Mouse (Mus musculus) cerebellum, adult 2 months (tissue): ENCODE data around the gene Cnbp.

Source experiments
- CTCF ChIP-seq: fragments of 200-500 bp; IDR thresholded peaks from 2 replicates; pipeline ENCODE4 v1.5.1; 2011; ENCODE audit warnings: low read depth, mild to moderate bottlenecking, control low read depth, low read length, moderate library complexity, borderline replicate concordance; ENCODE audit not compliant: insufficient read depth
- POLR2A ChIP-seq: fragments of 200-500 bp; IDR thresholded peaks from 2 replicates; pipeline ENCODE4 v1.6.1; 2011; ENCODE audit warnings: low read length, control low read depth, borderline replicate concordance; ENCODE audit not compliant: insufficient read depth

- TF ChIP-seq POLR2A: no peak
- TF ChIP-seq CTCF: no peak
Measured at GRCm38 (mm10) chr6:87853446-87853845, 2.5 kb upstream of the Cnbp start.
